Mouse (Mus musculus) liver, embryonic 18 days (tissue): ENCODE measurements around the gene Mgat2. TPM values are rescaled to one million over a fixed set of nuclear protein-coding genes. Genes with fewer than 3 reads are reported as not detected.

Experiments
- polyA plus RNA-seq: library from polyadenylated mRNA; depleted of rRNA; stranded (reverse); fragments of >200 nt; gene quantifications from 2 replicates; pipeline ENCODE4 v1.2.3, GENCODE M21; 2012; rRNA removed

Mgat2 gene
- 12.2 and 12.6 TPM in 2 replicates for polyA plus RNA-seq

DNA sequence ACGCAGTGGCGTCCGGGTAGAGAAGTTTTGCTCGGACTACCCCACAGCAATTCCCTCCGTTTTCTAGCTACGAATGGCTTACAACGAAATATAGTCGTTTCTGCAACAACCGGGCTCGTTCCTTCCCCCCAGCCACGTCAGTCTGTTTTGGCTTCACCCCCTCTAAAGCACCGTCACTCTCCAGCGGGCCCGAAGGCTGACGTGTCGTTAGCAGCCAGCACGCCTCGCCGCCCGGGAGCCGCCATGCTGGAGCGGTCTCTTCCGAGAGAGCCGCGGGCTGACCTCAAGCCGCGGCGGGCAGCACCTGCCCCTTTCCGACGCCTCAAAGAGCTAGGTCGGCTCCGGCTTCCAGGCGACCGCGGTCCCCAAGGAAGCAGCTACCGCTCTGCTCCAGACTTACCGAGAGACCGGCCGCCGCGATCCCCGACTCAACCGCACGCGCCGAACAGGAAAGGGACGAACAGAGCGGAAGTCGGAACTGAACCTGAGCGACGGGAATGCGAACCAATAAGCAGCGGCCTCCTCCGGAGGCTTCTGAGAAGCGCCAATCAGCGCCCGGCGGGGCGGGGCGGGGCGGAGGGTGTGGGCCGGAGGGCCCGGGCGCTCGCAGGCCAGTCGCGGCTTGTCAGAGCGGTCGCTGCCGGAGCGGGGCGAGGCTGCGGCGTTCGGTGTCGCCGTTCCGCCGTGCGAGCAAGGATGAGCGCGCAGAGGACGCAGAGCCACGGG is at the start of gene Mgat2, which contains the start of gene Rpl36al:
Gene Mgat2 (plus strand): TSS at position 575 of the 726 bp plus-strand sequence.
Gene Rpl36al (minus strand): TSS at position 501 of the 726 bp plus-strand sequence.

GRCm38 (mm10) chr12:69158765-69159577 is 25.0 kb upstream of the Mgat2 start, which contains the start of gene Rps29:
Gene Rps29 (minus strand): TSS chr12:69159186.

GRCm38 (mm10) chr12:69168461-69169106 is 15.4 kb upstream of the Mgat2 start, which contains the start of gene Lrr1:
Gene Lrr1 (plus strand): TSS chr12:69168814.

DNA sequence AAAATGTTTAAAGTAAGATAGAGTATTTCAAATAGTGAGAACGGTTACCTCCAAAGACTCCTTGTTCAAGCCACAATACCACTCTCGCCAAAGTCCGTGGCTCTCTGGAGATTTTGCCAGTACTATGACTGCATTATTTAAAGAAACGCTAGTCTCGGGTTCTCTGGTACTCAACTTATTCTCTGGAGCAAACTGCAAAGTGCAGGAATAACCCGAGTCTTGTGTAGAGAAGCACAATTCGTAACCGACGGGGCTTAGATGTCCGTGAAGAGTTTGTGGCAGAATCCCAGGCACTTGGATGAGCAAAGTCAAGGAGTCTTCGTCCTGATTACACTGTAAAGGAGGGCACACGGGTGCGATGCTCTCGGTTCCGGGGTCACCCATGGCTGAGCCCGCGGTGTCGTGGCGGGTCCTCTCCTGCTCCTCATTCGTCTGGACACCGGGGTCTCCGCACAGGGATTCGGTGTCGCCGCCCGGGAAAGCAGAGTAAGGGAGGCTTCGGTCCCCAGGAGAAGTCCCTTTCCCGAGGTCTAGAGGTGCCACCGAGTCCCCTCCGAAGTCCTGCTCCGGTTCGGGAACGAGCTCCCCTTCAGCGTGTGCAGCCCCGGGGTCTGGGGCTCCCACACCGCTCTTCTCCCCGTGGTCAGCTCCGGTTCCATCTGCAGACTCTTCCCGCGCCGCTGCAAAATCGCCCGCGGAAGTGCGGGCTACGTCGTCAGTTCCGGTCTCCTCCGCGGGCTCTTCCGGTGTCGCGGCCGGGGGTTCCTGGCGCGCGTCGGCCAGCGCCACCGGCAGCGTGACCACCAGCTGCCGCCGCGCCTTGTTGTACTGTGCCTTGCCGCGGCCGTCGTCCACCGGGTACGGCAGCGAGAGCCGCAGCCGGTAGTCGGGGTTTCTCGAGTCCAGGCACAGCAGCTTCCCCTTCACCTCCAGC is 12.8 kb downstream of the Mgat2 start, which contains the start of gene Gm49383:
Gene Gm49383 (minus strand): TSS at position 661 of the 934 bp plus-strand sequence.

GRCm38 (mm10) chr12:69198164-69198535 is 14.2 kb downstream of the Mgat2 start, which contains the start of gene Dnaaf2:
Gene Dnaaf2 (minus strand): TSS chr12:69198429.

DNA sequence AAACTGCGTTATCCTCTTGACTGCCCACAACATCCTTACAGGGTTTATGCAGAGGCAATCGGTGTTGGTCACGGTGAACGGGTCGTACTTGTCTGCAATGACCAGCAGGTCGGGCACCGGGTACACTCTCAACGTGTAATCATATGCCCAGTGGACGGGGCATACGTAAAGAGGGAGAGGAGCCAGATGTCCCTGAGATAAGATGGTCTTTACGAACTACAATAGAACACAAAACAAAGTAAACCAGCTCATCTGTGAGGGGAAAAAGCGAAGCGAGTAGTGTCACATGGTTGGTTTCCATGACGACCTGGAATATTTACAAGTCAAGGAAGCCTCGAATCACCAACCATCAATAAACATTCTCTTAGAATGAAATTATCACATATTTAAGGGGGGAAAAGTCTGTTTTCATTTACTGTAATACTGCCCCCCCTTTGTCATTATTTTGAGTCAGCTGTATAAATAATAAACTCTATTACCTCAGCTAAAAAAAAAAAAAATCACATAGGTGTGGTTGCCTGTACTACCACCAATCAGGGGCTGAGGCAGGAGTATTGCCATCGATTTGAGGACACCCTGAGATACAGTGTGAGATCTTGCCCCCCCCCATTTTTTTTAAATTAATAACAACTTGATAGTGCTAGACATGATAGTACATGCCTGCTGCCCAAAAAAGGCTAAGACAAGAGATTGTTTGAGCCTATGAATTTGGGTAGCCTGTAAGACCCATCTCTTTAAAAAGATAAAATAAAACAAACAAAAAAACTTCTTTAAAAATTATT is 20.3 kb downstream of the Mgat2 start, which contains the start of gene Gm49384:
Gene Gm49384 (minus strand): TSS at position 216 of the 782 bp plus-strand sequence.

DNA sequence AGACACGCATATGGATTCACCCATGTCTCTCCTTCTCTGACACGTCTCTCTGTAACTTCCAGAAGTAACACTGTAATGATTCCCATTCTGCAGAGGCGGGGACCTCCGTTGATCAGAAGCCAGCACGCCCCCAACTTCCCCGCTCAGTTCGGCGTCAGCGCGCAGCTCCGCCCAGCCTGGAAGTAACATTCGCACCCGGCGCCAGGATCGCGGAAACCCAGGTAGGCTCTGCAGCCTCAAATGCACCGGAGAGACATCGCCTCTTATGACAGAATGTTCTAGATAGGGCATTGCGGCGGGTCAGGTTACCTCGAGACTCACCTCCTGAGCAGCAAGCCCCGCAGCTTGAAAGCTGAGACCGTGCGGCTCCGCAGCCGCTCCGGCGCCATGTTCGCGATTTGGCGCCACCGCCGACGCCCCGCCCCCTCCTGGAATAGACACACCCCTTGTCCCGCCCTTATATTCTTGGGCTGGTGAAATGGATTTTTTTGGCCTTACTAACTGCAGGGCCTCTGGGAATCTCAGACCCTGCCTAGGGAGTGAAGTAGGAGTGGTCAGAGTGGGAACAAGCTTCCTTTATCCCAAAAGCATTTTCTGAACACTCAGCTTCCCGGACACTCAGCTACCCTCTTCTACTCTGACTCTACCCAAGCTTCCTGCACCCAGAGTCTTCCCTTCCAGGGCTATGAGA is 44.0 kb downstream of the Mgat2 start, which contains the start of gene Pole2:
Gene Pole2 (minus strand): TSS at position 420 of the 691 bp plus-strand sequence.

Other genes with a start within 250 kb of the Mgat2 start
- gene Rps29, start 25.0 kb upstream of the Mgat2 start, polyA plus RNA-seq: 1,582 and 1,774 TPM in 2 replicates
- 4.0 and 4.5 TPM in 2 replicates for gene Lrr1, start 15.3 kb upstream of the Mgat2 start, polyA plus RNA-seq
- gene Rpl36al, start 74 bp upstream of the Mgat2 start, polyA plus RNA-seq: 494 and 497 TPM in 2 replicates
- 1.7 and 2.2 TPM in 2 replicates for gene Gm49383, start 12.9 kb downstream of the Mgat2 start, polyA plus RNA-seq
- 1.7 and 1.8 TPM in 2 replicates for gene Dnaaf2, start 14.3 kb downstream of the Mgat2 start, polyA plus RNA-seq
- 2.6 and 3.0 TPM in 2 replicates for gene Gm49384, start 20.1 kb downstream of the Mgat2 start, polyA plus RNA-seq
- 11.3 and 11.9 TPM in 2 replicates for gene Pole2, start 44.0 kb downstream of the Mgat2 start, polyA plus RNA-seq
- gene Klhdc1, start 57.0 kb downstream of the Mgat2 start, polyA plus RNA-seq: 0.25 and 1.9 TPM in 2 replicates
- gene Klhdc2, start 112.5 kb downstream of the Mgat2 start, polyA plus RNA-seq: 32.0 and 33.2 TPM in 2 replicates
- gene Nemf, start 173.0 kb downstream of the Mgat2 start, polyA plus RNA-seq: 8.7 and 10.1 TPM in 2 replicates
- gene Arf6, start 188.0 kb downstream of the Mgat2 start, polyA plus RNA-seq: 50.9 and 53.3 TPM in 2 replicates
- 0.25 and 0.35 TPM in 2 replicates for gene Gm9887, start 188.3 kb downstream of the Mgat2 start, polyA plus RNA-seq